Mouse (Mus musculus) neural tube, embryonic 15.5 days (tissue): Measurements from ENCODE around the gene Slc25a18. TPM values are rescaled to one million over a fixed set of nuclear protein-coding genes. Genes with fewer than 3 reads are reported as not detected.

ENCODE experiments used
- ATAC-seq: fragments of 200-750 bp; cut with Nextera tagmentation; 2 replicates; pipeline ENCODE4 v1.8.0; 2017; ENCODE audit warnings: mild to moderate bottlenecking, moderate TSS enrichment, moderate library complexity; ENCODE audit not compliant: low FRiP score
- H3K27ac ChIP-seq: fragments of 300-500 bp; sonication (generic); replicated peaks from 2 replicates; pipeline ENCODE4 v1.5.1; 2015; ENCODE audit warnings: mild to moderate bottlenecking, inconsistent platforms
- H3K27me3 ChIP-seq: fragments of 300-500 bp; sonication (generic); replicated peaks from 2 replicates; pipeline ENCODE4 v1.6.1; 2015; ENCODE audit warnings: inconsistent platforms
- H3K36me3 ChIP-seq: fragments of 300-500 bp; sonication (generic); 2 replicates; pipeline ENCODE4 v1.6.1; 2015; ENCODE audit warnings: inconsistent platforms
- H3K4me1 ChIP-seq: fragments of 300-500 bp; sonication (generic); 2 replicates; pipeline ENCODE4 v1.6.1; 2015; ENCODE audit warnings: inconsistent platforms
- H3K4me2 ChIP-seq: fragments of 300-500 bp; sonication (generic); 2 replicates; pipeline ENCODE4 v1.6.1; 2015; ENCODE audit warnings: inconsistent platforms, mild to moderate bottlenecking, moderate library complexity
- H3K4me3 ChIP-seq: fragments of 300-500 bp; sonication (generic); replicated peaks from 2 replicates; pipeline ENCODE4 v1.5.1; 2015; ENCODE audit warnings: mild to moderate bottlenecking, inconsistent platforms
- H3K9ac ChIP-seq: fragments of 300-500 bp; sonication (generic); replicated peaks from 2 replicates; pipeline ENCODE4 v1.6.1; 2015; ENCODE audit warnings: mild to moderate bottlenecking, inconsistent platforms
- H3K9me3 ChIP-seq: fragments of 300-500 bp; sonication (generic); replicated peaks from 2 replicates; pipeline ENCODE4 v1.6.1; 2016; ENCODE audit warnings: inconsistent platforms
- WGBS: fragments of 180-500 bp; shearing (Covaris S2); methylation state at CpG from one replicate; pipeline ENCODE4 v1.1.7; 2015; ENCODE audit warnings: mixed read lengths; 5-methylcytosine and 5-hydroxymethylcytosine counted together
- polyA plus RNA-seq: library from polyadenylated mRNA; unstranded; fragments of >200 nt; fragmentation: Nextera tagmentation; extraction: Ambion mirVana; gene quantifications from 2 replicates; pipeline ENCODE4 v1.2.1, GENCODE M21; 2015

Gene Slc25a18
- polyA plus RNA-seq = 22.1 and 22.5 TPM in 2 replicates

DNA sequence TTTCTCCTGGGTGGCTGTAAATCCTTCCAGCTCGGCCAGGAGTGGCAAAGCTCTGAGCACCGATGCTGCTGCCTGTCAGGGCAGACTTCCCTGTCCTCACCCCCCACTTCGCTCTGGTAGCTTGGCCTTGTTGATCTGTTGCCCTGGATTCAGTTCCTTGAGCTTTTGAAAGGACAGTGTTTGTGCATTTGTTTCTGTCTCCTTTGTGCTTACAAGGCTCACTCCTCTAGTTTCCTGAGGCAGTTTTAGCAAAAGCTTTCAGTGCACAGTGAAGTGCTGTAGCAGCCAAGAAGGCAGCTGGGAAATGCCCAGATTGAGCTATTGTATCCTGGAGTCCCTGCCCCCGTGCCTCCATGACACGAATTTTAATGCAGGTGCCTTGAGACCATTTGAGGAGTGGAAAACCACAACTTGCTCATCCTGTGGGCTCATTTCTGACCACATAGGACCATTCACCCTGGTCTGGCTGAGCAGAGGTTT, at the start of gene Slc25a18:
TSS of gene Slc25a18 (plus strand) at position 430 of the 480 bp plus-strand sequence.
- H3K4me3 ChIP-seq = no peak within 1 kb of the TSS
- H3K27me3 ChIP-seq = no peaks in the 10 kb centered on the region
- H3K36me3 ChIP-seq = no peaks in the 10 kb centered on the region
- peak within 1 kb of the TSS; percentile 35 for H3K4me2 ChIP-seq
- peak within 1 kb of the TSS; percentile 79 for H3K27ac ChIP-seq
- ATAC-seq = peak; percentile 85
- H3K4me1 ChIP-seq = peaks cover 15% of the 10 kb centered on the region
- no peaks in the 10 kb centered on the region for H3K9me3 ChIP-seq
- no peak within 1 kb of the TSS for H3K9ac ChIP-seq
- 20% methylated on average over 5 of the region's 5 CpGs for WGBS

GRCm38 (mm10) chr6:120725986-120726385, 47.4 kb upstream of the Slc25a18 start:
- Histone ChIP-seq H3K9ac (no peak overlapping the region), H3K27ac (no peak overlapping the region), H3K4me1 (no peaks in the 10 kb centered on the region), H3K27me3 (no peaks in the 10 kb centered on the region), H3K36me3 (no peaks in the 10 kb centered on the region), H3K9me3 (no peaks in the 10 kb centered on the region), H3K4me2 (no peak overlapping the region), H3K4me3 (no peak overlapping the region)
- WGBS = 58% methylated on average over 2 of the region's 2 CpGs
- no peak for ATAC-seq

GRCm38 (mm10) chr6:120736011-120736410, 37.4 kb upstream of the Slc25a18 start:
- Histone ChIP-seq H3K4me3 (no peak overlapping the region), H3K4me2 (no peak overlapping the region), H3K27me3 (no peaks in the 10 kb centered on the region), H3K36me3 (no peaks in the 10 kb centered on the region), H3K9me3 (no peaks in the 10 kb centered on the region), H3K4me1 (no peaks in the 10 kb centered on the region), H3K27ac (no peak overlapping the region), H3K9ac (no peak overlapping the region)
- 82% methylated on average over 3 of the region's 3 CpGs for WGBS
- no peak for ATAC-seq

GRCm38 (mm10) chr6:120736566-120736965, 36.8 kb upstream of the Slc25a18 start:
- Histone ChIP-seq H3K27me3 (no peaks in the 10 kb centered on the region), H3K4me1 (no peaks in the 10 kb centered on the region), H3K27ac (no peak overlapping the region), H3K36me3 (no peaks in the 10 kb centered on the region), H3K4me3 (no peak overlapping the region), H3K9me3 (no peaks in the 10 kb centered on the region), H3K4me2 (no peak overlapping the region), H3K9ac (no peak overlapping the region)
- 82% methylated on average over 3 of the region's 3 CpGs for WGBS
- peak; percentile 83; the same call in 1 of the 2 replicates for ATAC-seq

DNA sequence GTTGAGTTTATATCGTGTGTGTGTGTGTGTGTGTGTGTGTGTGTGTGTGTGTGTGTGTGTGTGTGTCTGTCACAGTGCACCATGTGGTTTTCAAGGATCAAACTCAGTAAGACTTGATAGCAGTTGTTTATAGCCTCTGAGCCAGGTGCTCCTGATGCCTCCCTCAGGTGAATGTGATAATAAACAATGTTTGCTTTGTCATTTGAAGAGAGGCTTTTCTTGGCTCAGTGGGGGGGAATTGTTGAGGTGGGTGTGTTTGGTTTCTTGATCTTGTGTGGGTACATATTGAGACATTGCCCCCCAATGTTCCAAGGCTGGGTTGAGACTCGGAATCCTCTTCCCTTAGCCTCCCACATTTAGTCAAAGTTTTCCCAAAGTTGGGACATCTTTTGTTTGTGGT, 30.2 kb upstream of the Slc25a18 start:
- H3K4me2 ChIP-seq = no peak overlapping the region
- no peaks in the 10 kb centered on the region for H3K4me1 ChIP-seq
- no peak overlapping the region for H3K4me3 ChIP-seq
- no peak for ATAC-seq
- H3K27me3 ChIP-seq = no peaks in the 10 kb centered on the region
- H3K9ac ChIP-seq = no peak overlapping the region
- no peak overlapping the region for H3K27ac ChIP-seq
- no peaks in the 10 kb centered on the region for H3K9me3 ChIP-seq
- H3K36me3 ChIP-seq = no peaks in the 10 kb centered on the region
- WGBS = 89% methylated on average over 2 of the region's 2 CpGs

GRCm38 (mm10) chr6:120744266-120744665, 29.1 kb upstream of the Slc25a18 start:
- H3K4me2 ChIP-seq = no peak overlapping the region
- H3K9ac ChIP-seq = no peak overlapping the region
- no peaks in the 10 kb centered on the region for H3K9me3 ChIP-seq
- no peak overlapping the region for H3K4me3 ChIP-seq
- H3K36me3 ChIP-seq = no peaks in the 10 kb centered on the region
- H3K4me1 ChIP-seq = no peaks in the 10 kb centered on the region
- H3K27ac ChIP-seq = no peak overlapping the region
- no peak for ATAC-seq
- H3K27me3 ChIP-seq = no peaks in the 10 kb centered on the region
- WGBS = 90% methylated on average over 7 of the region's 7 CpGs

DNA sequence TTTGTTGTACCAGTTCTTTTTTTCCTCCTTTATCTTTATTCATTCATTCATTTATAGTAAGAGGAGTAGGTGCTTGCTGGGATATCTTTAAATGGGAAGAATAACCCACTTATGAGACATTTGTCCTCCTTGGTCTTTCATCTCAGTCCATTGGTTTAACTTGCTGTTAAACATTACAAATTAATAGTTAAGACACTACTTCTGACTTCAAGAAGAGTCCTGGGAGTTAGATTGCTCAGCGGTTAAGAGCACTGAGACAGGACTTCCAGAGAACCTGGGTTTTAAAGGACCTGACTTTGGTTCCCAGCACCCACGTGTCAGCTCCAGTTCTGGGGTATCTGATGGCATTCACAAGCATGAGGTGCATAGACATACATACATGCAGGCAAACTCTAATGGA, 27.0 kb upstream of the Slc25a18 start:
- H3K27me3 ChIP-seq = no peaks in the 10 kb centered on the region
- 95% methylated on average over 2 of the region's 2 CpGs for WGBS
- H3K4me2 ChIP-seq = no peak overlapping the region
- no peak for ATAC-seq
- no peaks in the 10 kb centered on the region for H3K4me1 ChIP-seq
- H3K27ac ChIP-seq = no peak overlapping the region
- peaks cover 4% of the 10 kb centered on the region; the same call in 1 of the 2 replicates for H3K36me3 ChIP-seq
- H3K9ac ChIP-seq = no peak overlapping the region
- H3K9me3 ChIP-seq = no peaks in the 10 kb centered on the region
- no peak overlapping the region for H3K4me3 ChIP-seq

DNA sequence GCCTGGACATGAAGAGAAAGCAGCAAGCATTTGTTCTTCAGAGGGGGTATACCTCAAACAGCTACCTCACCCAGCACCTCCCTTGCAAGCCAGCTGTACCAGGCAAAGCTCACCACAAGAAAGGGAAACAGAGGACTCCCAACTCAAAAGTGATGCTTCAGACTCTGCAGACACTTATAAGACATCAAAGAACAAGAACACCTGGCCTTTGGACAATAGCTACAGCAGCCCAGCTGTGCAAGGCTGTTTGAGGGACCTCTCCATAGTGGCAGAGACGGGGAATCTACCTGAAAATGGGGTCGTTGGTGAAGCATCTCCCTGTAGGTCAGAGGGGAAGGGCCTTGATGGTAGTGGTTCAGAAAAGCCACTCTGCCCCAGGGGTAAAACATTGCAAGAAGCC, 12.2 kb upstream of the Slc25a18 start:
- no peaks in the 10 kb centered on the region for H3K4me1 ChIP-seq
- H3K36me3 ChIP-seq = peaks cover 31% of the 10 kb centered on the region
- no peak overlapping the region for H3K4me2 ChIP-seq
- H3K27ac ChIP-seq = no peak overlapping the region
- no peak overlapping the region for H3K9ac ChIP-seq
- no peaks in the 10 kb centered on the region for H3K27me3 ChIP-seq
- H3K9me3 ChIP-seq = no peaks in the 10 kb centered on the region
- no peak for ATAC-seq
- H3K4me3 ChIP-seq = no peak overlapping the region
- 88% methylated on average over 2 of the region's 2 CpGs for WGBS

- Histone ChIP-seq H3K27me3 (no peaks in the 10 kb centered on the region), H3K4me1 (peaks cover 15% of the 10 kb centered on the region), H3K4me3 (no peak overlapping the region), H3K9me3 (no peaks in the 10 kb centered on the region), H3K27ac (no peak overlapping the region), H3K36me3 (no peaks in the 10 kb centered on the region), H3K4me2 (no peak overlapping the region), H3K9ac (no peak overlapping the region)
- no peak for ATAC-seq
- 81% methylated on average over 1 of the region's 1 CpGs for WGBS
These were observed 3.4 kb upstream of the Slc25a18 start for GRCm38 (mm10) chr6:120769972-120770371.

DNA sequence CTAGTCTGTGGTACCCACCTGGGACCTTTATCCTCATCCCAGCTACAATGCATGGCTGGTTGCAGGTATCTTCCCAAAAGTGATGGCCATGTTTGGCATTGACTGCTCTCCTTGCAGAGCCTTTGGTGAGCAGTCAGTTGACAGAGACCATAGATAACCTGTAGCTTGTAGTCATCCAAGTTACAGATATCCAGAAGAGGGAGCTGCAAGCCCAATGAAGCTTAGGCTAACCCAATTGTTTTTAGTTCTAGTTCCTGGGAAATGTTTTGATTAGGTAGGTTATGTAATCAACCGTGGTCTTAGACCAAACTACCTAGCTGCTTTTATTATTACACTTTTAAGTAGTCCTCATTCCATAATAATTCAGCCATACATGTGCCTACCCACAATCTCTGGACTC, 2.0 kb upstream of the Slc25a18 start:
- WGBS = 90% methylated on average over 1 of the region's 1 CpGs
- Histone ChIP-seq H3K4me3 (no peak overlapping the region), H3K9ac (no peak overlapping the region), H3K4me2 (no peak overlapping the region), H3K27me3 (no peaks in the 10 kb centered on the region), H3K9me3 (no peaks in the 10 kb centered on the region), H3K36me3 (no peaks in the 10 kb centered on the region), H3K4me1 (peaks cover 15% of the 10 kb centered on the region), H3K27ac (no peak overlapping the region)
- no peak for ATAC-seq

DNA sequence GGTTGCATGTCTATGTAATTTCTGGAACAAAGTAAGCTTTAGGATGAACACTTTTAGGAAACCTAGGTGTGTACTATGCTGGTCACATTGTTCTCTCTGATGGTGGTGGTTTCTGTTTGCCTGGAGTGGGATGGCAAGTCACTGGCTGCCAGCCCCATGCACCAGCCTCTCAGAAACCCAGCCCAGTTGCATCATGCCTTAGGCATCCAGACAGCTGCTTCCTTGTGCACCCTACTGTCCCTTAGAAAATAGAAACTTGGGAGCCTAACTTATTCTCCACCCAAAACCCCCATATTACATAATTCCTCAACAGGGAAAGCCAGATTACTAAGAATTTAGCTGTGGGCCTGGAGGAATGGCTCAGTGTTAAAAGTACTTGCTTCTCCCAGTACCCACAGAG, 1.4 kb upstream of the Slc25a18 start:
- H3K4me1 ChIP-seq = peaks cover 15% of the 10 kb centered on the region
- no peak overlapping the region for H3K9ac ChIP-seq
- no peaks in the 10 kb centered on the region for H3K27me3 ChIP-seq
- no peak for ATAC-seq
- no peaks in the 10 kb centered on the region for H3K36me3 ChIP-seq
- H3K9me3 ChIP-seq = no peaks in the 10 kb centered on the region
- no peak overlapping the region for H3K4me2 ChIP-seq
- H3K4me3 ChIP-seq = no peak overlapping the region
- peak overlapping the region; percentile 79 for H3K27ac ChIP-seq

GRCm38 (mm10) chr6:120773763-120774162, 385 bp downstream of the Slc25a18 start:
- Histone ChIP-seq H3K9me3 (no peaks in the 10 kb centered on the region), H3K4me2 (peak overlapping the region; percentile 35), H3K36me3 (no peaks in the 10 kb centered on the region), H3K4me3 (no peak overlapping the region), H3K27ac (peak overlapping the region; percentile 79), H3K9ac (no peak overlapping the region), H3K4me1 (peaks cover 15% of the 10 kb centered on the region), H3K27me3 (no peaks in the 10 kb centered on the region)
- 34% methylated on average over 6 of the region's 6 CpGs for WGBS
- ATAC-seq = peak; percentile 51; the same call in 1 of the 2 replicates

DNA sequence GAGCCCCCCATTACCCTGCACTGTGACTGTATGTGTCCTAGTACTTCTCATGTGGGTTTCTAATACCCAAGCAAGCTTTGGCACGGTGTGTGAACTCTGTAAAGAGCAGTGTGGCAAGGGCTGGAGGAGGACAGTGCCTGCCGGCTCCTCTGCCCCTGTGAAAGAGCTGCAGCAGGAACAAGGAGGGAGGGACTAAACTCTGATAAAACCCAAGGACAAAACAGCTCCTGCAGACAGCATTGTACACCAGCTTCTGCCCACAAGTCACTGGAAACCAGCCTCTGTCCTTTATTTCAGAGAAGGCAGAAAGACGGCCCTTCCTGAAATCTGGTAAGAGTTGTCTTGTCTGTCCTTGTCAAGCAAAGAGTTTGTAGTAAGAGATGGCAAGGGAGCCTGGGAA, 2.9 kb downstream of the Slc25a18 start:
- Histone ChIP-seq H3K9me3 (no peaks in the 10 kb centered on the region), H3K4me3 (no peak overlapping the region), H3K36me3 (no peaks in the 10 kb centered on the region), H3K4me1 (peaks cover 15% of the 10 kb centered on the region), H3K9ac (no peak overlapping the region), H3K27me3 (no peaks in the 10 kb centered on the region), H3K4me2 (peak overlapping the region; percentile 35; the same call in 1 of the 2 replicates), H3K27ac (no peak overlapping the region)
- ATAC-seq = no peak
- 76% methylated on average over 3 of the region's 3 CpGs for WGBS
